Mouse (Mus musculus) stomach, postnatal 0 days (tissue): Measurements from ENCODE around the gene Thsd4.

ENCODE experiments used
- CTCF ChIP-seq: IDR thresholded peaks from 2 replicates; pipeline ENCODE4 v1.5.1; 2016; ENCODE audit warnings: antibody characterized with exemption, low read depth, mild to moderate bottlenecking, moderate library complexity
- EP300 ChIP-seq: optimal IDR thresholded peaks from 2 replicates; pipeline ENCODE3; 2016; ENCODE audit warnings: antibody characterized with exemption

DNA sequence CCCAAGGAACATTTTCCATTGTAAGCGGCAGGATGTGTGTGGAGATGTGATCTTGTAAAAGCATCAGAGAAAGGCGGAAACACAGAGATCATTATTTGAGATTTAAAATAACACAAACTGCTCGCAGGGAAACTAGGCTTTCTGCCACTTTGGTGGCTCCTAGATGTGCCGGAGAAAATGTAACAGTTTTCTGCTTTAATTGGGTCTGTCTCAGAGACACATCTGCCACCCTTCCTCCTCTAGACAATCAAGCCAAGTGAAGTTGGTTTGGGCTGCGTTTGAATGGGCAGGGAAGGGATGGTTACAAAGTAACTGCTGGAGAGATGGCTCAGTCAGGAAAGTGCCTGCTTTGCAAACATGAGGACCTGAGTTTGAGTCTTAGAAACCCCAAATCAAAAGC, 466.9 kb downstream of the Thsd4 start:
- TF ChIP-seq CTCF: no peak
- TF ChIP-seq EP300: no peak
